In the genomic region with DNA sequence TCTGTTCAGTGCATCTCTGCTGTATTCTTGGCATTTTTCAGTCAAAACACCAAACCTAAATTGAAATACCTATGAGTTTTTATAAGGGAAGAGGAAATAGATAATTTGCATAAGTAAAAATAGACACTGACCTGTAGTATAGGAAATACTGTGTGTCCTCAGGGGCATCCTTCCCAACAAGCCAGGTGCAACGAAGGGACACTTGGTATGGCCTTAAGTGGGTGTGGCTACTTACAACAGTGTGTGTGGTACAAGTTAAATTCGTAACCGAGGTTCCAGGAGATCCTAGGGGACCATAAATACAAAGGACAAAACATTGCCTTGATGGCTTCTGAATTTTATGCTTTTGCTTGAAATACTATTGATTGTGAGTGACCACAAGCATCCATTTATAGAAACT, we compare ENCODE assay signal across 21 mouse cellular contexts.
DNase-seq lines count a peak whose midpoint lies in the region.
"Had no signal": no experiment of that assay in that cellular context is flagged by ENCODE, and none has a peak within 500 bp of the region (broad histone marks: within the 10 kb centered on the region; RNA-seq: fewer than 3 reads in every experiment).

No protein-coding gene starts in this region.

- no peaks in the 10 kb centered on the region for H3K27me3 ChIP-seq in splenic B cell, adult 2 months (ENCODE audit: control insufficient read depth, insufficient read depth, low read length, poor library complexity, severe bottlenecking)
- H3K27me3 ChIP-seq: embryonic facial prominence, embryonic 13.5 days; embryonic facial prominence, embryonic 15.5 days; forebrain, embryonic 12.5 days had no signal

- peak; percentile 46 to 49 for DNase-seq in spleen, postnatal 36 days (ENCODE audit: low spot score in 2 of 2)
- no peak for DNase-seq in spleen, postnatal 10 days (ENCODE audit: low spot score in 2 of 2)
- peak; percentile 16 to 24 for DNase-seq in B cell, adult 2 months
- peak; percentile 60 for DNase-seq in splenic B cell, adult 2 months (ENCODE audit: low read depth, low spot score)
- DNase-seq in lung, postnatal 14 days: no peak
- DNase-seq in Muller cell, postnatal 12 days (ENCODE audit: inconsistent ontology term): no peak
- DNase-seq: adrenal gland, adult 2 months; adrenal gland, postnatal 10 days; adrenal gland, postnatal 25 days; cerebellum, adult 11 months; cerebellum, adult 18-20 months; cerebellum, adult 8-10 months; cerebellum, adult 9-11 months; cerebellum, postnatal 14 days; cerebellum, postnatal 36 days; embryo, embryonic 11 days had no signal

- H3K36me3 ChIP-seq in splenic B cell, adult 2 months (ENCODE audit: control insufficient read depth, insufficient read depth, low read length, poor library complexity, severe bottlenecking): no peaks in the 10 kb centered on the region
- H3K36me3 ChIP-seq: embryonic facial prominence, embryonic 13.5 days; embryonic facial prominence, embryonic 15.5 days; forebrain, embryonic 10.5 days; forebrain, embryonic 12.5 days; G1E had no signal

Comparison
In these comparisons a context has a peak if more than half of its experiments do, and no peak if none do; other contexts are left out.
1. DNase-seq: peak in spleen, postnatal 36 days (2 of 2), B cell, adult 2 months (2 of 2) and splenic B cell, adult 2 months (single experiment); none in spleen, postnatal 10 days (0 of 2), lung, postnatal 14 days (single experiment) and Muller cell, postnatal 12 days (single experiment).